Mouse (Mus musculus): ENCODE data around the gene Cradd. TPM values are rescaled to one million over a fixed set of nuclear protein-coding genes. Genes with fewer than 3 reads are reported as not detected.
A peak's percentile ranks its signal among the peaks of the same experiment; 100 is the strongest.

Cradd gene
- polyA plus RNA-seq, 1 experiment = 9.5 TPM

- no peak overlapping the region for H3ac ChIP-seq (ENCODE audit: control insufficient read depth, insufficient read length)
- no peak overlapping the region for H3K4me2 ChIP-seq (ENCODE audit: low read depth)
- H3K27me3 ChIP-seq (ENCODE audit: control insufficient read depth, insufficient read depth, insufficient read length) = no peaks in the 10 kb centered on the region
- H3K4me3 ChIP-seq = no peak overlapping the region
- H3K36me3 ChIP-seq (ENCODE audit: control insufficient read depth, insufficient read depth) = no peaks in the 10 kb centered on the region
- TF ChIP-seq E2F4 (IDR thresholded peaks at IDR 0.05; ENCODE audit: insufficient read depth) (no peak), MYOG (IDR thresholded peaks at IDR 0.05; ENCODE audit: control insufficient read depth in 1 of 3, insufficient read depth in 1 of 3, insufficient read length in 2 of 3, low read depth in 2 of 3) (no peak), TCF3 (IDR thresholded peaks at IDR 0.05; ENCODE audit: insufficient read length, low read depth) (no peak), REST (IDR thresholded peaks at IDR 0.05; ENCODE audit: insufficient read depth, insufficient read length) (no peak), CEBPB (IDR thresholded peaks at IDR 0.05; ENCODE audit: insufficient read depth, poor library complexity, severe bottlenecking) (no peak), USF1 (IDR thresholded peaks at IDR 0.05; ENCODE audit: low read depth) (no peak)
- H3K79me2 ChIP-seq (ENCODE audit: control insufficient read depth, insufficient read depth) = no peaks in the 10 kb centered on the region
These were observed 50.7 kb downstream of the Cradd start for GRCm38 (mm10) chr10:95273226-95273625.

DNA sequence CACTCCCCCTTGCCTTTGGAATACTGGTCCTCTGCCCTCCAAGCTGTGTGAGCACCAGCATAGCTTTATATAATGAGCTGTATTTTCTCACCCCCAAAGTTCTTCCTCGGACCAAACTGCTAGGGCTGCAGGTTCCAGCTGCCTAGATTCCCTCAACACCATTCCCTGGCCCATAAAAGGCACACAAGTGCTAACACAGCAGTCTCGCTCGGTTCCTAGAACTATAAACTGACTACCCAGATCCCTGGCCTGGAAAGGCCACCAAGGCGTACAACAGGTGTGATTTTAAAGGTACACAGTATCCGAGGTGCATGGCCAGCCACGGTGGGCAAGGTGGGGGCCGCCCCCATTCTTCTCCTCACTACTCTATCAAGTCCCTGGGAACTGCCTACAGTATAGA, 54.8 kb downstream of the Cradd start:
- H3K4me3 ChIP-seq = no peak overlapping the region
- H3K36me3 ChIP-seq (ENCODE audit: control insufficient read depth, insufficient read depth) = no peaks in the 10 kb centered on the region
- no peak overlapping the region for H3ac ChIP-seq (ENCODE audit: control insufficient read depth, insufficient read length)
- H3K27me3 ChIP-seq (ENCODE audit: control insufficient read depth, insufficient read depth, insufficient read length) = no peaks in the 10 kb centered on the region
- no peak overlapping the region for H3K4me2 ChIP-seq (ENCODE audit: low read depth)
- H3K79me2 ChIP-seq (ENCODE audit: control insufficient read depth, insufficient read depth) = no peaks in the 10 kb centered on the region
- TF ChIP-seq MYOG (IDR thresholded peaks at IDR 0.05; ENCODE audit: control insufficient read depth in 1 of 3, insufficient read depth in 1 of 3, insufficient read length in 2 of 3, low read depth in 2 of 3) (no peak), POLR2AphosphoS2 (IDR thresholded peaks at IDR 0.05; ENCODE audit: insufficient read length, low read depth) (no peak), TCF3 (IDR thresholded peaks at IDR 0.05; ENCODE audit: insufficient read length, low read depth) (no peak), POLR2A (IDR thresholded peaks at IDR 0.05; ENCODE audit: insufficient read length, low read depth) (no peak)

DNA sequence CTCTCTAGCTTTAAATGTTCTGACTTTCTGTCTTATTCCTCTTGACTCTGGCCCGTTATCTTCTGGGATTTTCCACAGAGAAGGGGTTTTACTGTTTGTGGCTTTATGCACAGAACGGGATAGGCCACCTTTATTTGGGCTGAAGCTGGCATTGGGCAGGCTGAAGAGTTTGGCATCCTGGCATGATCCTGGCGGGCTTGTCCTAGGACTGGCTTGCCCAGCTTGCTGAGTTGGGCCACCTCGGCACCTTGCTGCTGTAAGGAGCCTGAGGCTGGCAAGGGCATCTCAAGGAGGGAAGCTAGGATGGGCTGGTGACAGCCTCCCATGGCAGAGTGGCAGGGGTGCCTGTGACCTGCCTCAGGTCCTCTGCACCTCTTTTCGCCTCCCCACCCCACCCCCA, 55.6 kb downstream of the Cradd start:
- Histone ChIP-seq H3K79me2 (ENCODE audit: control insufficient read depth, insufficient read depth) (no peaks in the 10 kb centered on the region), H3K4me3 (no peak overlapping the region), H3K27me3 (ENCODE audit: control insufficient read depth, insufficient read depth, insufficient read length) (no peaks in the 10 kb centered on the region), H3K4me2 (ENCODE audit: low read depth) (no peak overlapping the region), H3K36me3 (ENCODE audit: control insufficient read depth, insufficient read depth) (no peaks in the 10 kb centered on the region), H3ac (ENCODE audit: control insufficient read depth, insufficient read length) (no peak overlapping the region)
- TF ChIP-seq CEBPB (IDR thresholded peaks at IDR 0.05; ENCODE audit: insufficient read depth, poor library complexity, severe bottlenecking) (no peak), TCF3 (IDR thresholded peaks at IDR 0.05; ENCODE audit: insufficient read length, low read depth) (no peak), POLR2AphosphoS2 (IDR thresholded peaks at IDR 0.05; ENCODE audit: insufficient read length, low read depth) (no peak), TCF12 (IDR thresholded peaks at IDR 0.05; ENCODE audit: insufficient read depth, poor library complexity, severe bottlenecking) (no peak), USF1 (IDR thresholded peaks at IDR 0.05; ENCODE audit: low read depth) (no peak), E2F4 (IDR thresholded peaks at IDR 0.05; ENCODE audit: insufficient read depth) (no peak), MYOG (IDR thresholded peaks at IDR 0.05; ENCODE audit: control insufficient read depth in 1 of 3, insufficient read depth in 1 of 3, insufficient read length in 2 of 3, low read depth in 2 of 3) (no peak)

DNA sequence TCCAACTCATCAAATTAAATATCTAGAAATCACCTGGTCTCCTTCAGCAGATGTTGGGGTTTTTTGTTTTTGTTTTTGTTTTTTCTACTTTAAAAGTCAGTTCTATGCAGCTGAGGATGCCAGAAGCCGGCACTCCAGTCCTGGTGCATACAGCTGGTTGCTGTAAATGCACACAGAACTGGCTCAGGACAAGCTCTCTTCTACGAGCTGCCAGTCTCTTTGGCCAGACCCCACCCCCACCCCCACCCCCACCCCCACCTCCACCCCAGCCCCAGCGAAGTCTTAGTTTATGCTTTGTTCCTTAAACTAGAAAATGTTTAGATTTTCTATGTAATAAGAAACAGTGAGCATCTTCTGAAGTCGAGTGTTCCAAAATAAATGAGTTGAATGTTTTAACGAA, 57.0 kb downstream of the Cradd start:
- TF ChIP-seq POLR2A (IDR thresholded peaks at IDR 0.05; ENCODE audit: insufficient read length, low read depth) (no peak), SRF (IDR thresholded peaks at IDR 0.05; ENCODE audit: control insufficient read depth, insufficient read length, low read depth) (no peak), E2F4 (IDR thresholded peaks at IDR 0.05; ENCODE audit: insufficient read depth) (no peak), USF1 (IDR thresholded peaks at IDR 0.05; ENCODE audit: low read depth) (no peak), POLR2AphosphoS2 (IDR thresholded peaks at IDR 0.05; ENCODE audit: insufficient read length, low read depth) (no peak), MYOD1 (IDR thresholded peaks at IDR 0.05; ENCODE audit: control insufficient read depth in 1 of 3, insufficient read length in 2 of 3, low read depth in 2 of 3) (no peak), TCF12 (IDR thresholded peaks at IDR 0.05; ENCODE audit: insufficient read depth, poor library complexity, severe bottlenecking) (no peak), REST (IDR thresholded peaks at IDR 0.05; ENCODE audit: insufficient read depth, insufficient read length) (no peak), TCF3 (IDR thresholded peaks at IDR 0.05; ENCODE audit: insufficient read length, low read depth) (no peak), CEBPB (IDR thresholded peaks at IDR 0.05; ENCODE audit: insufficient read depth, poor library complexity, severe bottlenecking) (no peak), MYOG (IDR thresholded peaks at IDR 0.05; ENCODE audit: control insufficient read depth in 1 of 3, insufficient read depth in 1 of 3, insufficient read length in 2 of 3, low read depth in 2 of 3) (no peak), MAX (IDR thresholded peaks at IDR 0.05; ENCODE audit: low read depth) (no peak)
- H3K4me3 ChIP-seq = no peak overlapping the region

GRCm38 (mm10) chr10:95266041-95266762, 57.7 kb downstream of the Cradd start:
- Histone ChIP-seq H3K79me2 (ENCODE audit: control insufficient read depth, insufficient read depth) (no peaks in the 10 kb centered on the region), H3ac (ENCODE audit: control insufficient read depth, insufficient read length) (no peak overlapping the region), H3K27me3 (ENCODE audit: control insufficient read depth, insufficient read depth, insufficient read length) (no peaks in the 10 kb centered on the region), H3K36me3 (ENCODE audit: control insufficient read depth, insufficient read depth) (no peaks in the 10 kb centered on the region), H3K4me2 (ENCODE audit: low read depth) (peak overlapping the region; percentile 77), H3K4me3 (peak overlapping the region; percentile 16)
- TF ChIP-seq USF1 (IDR thresholded peaks at IDR 0.05; ENCODE audit: low read depth) = no peak
- no peak for TF ChIP-seq REST (IDR thresholded peaks at IDR 0.05; ENCODE audit: insufficient read depth, insufficient read length)
- no peak for TF ChIP-seq POLR2A (IDR thresholded peaks at IDR 0.05; ENCODE audit: insufficient read length, low read depth)
- TF ChIP-seq MYOG (IDR thresholded peaks at IDR 0.05; ENCODE audit: control insufficient read depth in 1 of 3, insufficient read depth in 1 of 3, insufficient read length in 2 of 3, low read depth in 2 of 3) = no peak
- TF ChIP-seq SRF (IDR thresholded peaks at IDR 0.05; ENCODE audit: control insufficient read depth, insufficient read length, low read depth) = no peak
- TF ChIP-seq TCF3 (IDR thresholded peaks at IDR 0.05; ENCODE audit: insufficient read length, low read depth) = no peak
- no peak for TF ChIP-seq MAX (IDR thresholded peaks at IDR 0.05; ENCODE audit: low read depth)
- TF ChIP-seq POLR2AphosphoS2 (IDR thresholded peaks at IDR 0.05; ENCODE audit: insufficient read length, low read depth) = no peak
- no peak for TF ChIP-seq E2F4 (IDR thresholded peaks at IDR 0.05; ENCODE audit: insufficient read depth)
- TF ChIP-seq MYOD1 (IDR thresholded peaks at IDR 0.05; ENCODE audit: control insufficient read depth in 1 of 3, insufficient read length in 2 of 3, low read depth in 2 of 3) = no peak
- TF ChIP-seq TCF12 (IDR thresholded peaks at IDR 0.05; ENCODE audit: insufficient read depth, poor library complexity, severe bottlenecking) = no peak
- no peak for TF ChIP-seq CEBPB (IDR thresholded peaks at IDR 0.05; ENCODE audit: insufficient read depth, poor library complexity, severe bottlenecking)

More for the DNA sequence above, 57.0 kb downstream of the Cradd start:
- H3ac ChIP-seq (ENCODE audit: control insufficient read depth, insufficient read length) = no peak overlapping the region
- no peaks in the 10 kb centered on the region for H3K79me2 ChIP-seq (ENCODE audit: control insufficient read depth, insufficient read depth)
- no peaks in the 10 kb centered on the region for H3K27me3 ChIP-seq (ENCODE audit: control insufficient read depth, insufficient read depth, insufficient read length)
- no peaks in the 10 kb centered on the region for H3K36me3 ChIP-seq (ENCODE audit: control insufficient read depth, insufficient read depth)
- peak overlapping the region; percentile 77 for H3K4me2 ChIP-seq (ENCODE audit: low read depth)
